Mouse (Mus musculus): ENCODE measurements around the gene Ajuba. TPM values are rescaled to one million over a fixed set of nuclear protein-coding genes. Genes with fewer than 3 reads are reported as not detected.

The Ajuba gene
- polyA plus RNA-seq, 1 experiment from 2014 or later = 40.0 TPM

DNA sequence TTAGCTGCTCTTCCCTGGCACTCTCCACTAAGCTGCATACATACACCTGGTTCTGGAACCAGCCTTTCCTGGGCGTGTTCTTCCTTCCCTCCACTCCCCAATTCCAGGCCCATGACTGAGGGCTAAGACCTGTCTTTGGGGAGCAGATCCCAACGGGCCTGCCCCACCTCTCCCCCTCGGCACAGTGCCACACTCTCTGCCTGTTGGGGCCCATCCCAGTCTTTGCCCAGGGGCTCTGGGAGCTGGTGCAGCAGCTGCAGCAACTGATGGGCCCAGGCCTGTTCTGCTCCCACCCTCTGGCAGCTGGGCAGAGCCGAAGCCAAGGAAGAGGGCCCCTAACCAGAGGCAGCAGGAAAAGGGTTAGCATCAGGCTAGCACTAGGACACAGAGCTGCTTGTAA lies 3.1 kb downstream of the Ajuba start:
- H3K36me3 ChIP-seq (ENCODE audit: insufficient read depth, low read length) = no peaks in the 10 kb centered on the region
- H3K4me2 ChIP-seq (replicated peaks; ENCODE audit: low read depth, low read length) = peak overlapping the region; percentile 78
- ATAC-seq (peak; percentile 3; the same call in 1 of the 2 replicates), DNase-seq (ENCODE audit: low spot score) (peak; percentile 64)
- no peaks in the 10 kb centered on the region for H3K9me3 ChIP-seq (ENCODE audit: low read length)
- 19% methylated on average over 4 of the region's 4 CpGs for WGBS
- TF ChIP-seq EP300 (IDR thresholded peaks at IDR 0.05) = no peak
- H3K4me1 ChIP-seq (ENCODE audit: insufficient read depth, low read depth, low read length) = peaks cover 18% of the 10 kb centered on the region
- peak overlapping the region; percentile 79; the same call in 1 of the 2 replicates for H3K9ac ChIP-seq (replicated peaks; ENCODE audit: low read depth)
- H3K4me3 ChIP-seq (ENCODE audit: low read depth, low read length) = peak overlapping the region; percentile 53
- H3K27ac ChIP-seq (ENCODE audit: low read length) = peak overlapping the region; percentile 90
- H3K27me3 ChIP-seq (replicated peaks; ENCODE audit: insufficient read depth, low read length) = no peaks in the 10 kb centered on the region

DNA sequence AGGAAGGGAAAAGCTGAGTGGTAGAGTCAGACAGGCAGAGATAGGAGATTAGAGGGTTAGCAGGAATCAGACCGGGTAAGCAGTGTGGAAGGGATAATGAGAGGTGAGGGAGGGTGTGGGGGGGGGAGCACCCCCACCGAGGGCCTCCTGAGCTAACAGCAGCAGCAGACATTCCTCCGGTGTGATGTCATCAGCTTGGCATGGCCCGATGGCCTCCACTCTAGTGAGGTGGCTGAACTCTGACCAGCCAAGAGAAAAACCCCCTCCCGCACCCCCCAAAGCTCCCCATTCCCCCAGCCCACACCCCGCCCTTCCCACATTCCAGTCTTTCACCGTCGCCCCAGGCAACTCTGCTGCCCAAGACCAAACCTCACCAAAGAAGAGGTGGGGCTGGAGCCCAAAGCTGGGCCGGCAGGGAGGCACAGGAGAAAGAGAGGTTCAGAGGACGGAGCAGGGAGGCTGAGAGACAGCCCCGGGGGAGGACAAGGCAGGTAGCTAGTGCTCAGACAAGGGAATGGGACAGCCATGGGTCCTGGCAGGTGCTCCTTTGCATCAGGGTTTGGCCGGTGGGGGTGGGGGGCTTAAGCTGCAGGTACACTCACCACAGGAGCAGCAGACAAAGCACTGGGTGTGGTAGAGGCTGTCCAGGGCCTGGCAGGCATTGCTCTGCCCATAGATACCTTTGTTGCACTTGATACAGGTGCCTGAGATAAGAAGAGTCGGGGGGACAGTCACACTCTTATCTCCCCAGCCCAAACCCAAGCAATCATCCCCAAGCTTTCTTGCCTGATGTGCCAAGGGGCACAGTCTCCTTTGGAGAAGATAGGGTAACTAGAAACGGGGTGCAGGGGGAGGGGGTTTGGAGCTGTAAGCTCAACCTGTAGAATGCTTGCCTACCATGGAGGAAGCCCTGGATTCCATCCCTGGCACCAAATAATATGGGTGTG lies 4.3 kb downstream of the Ajuba start:
- 0 out of 2 replicates have a peak, but pooled peaks cover 6% of the 10 kb centered on the region for H3K36me3 ChIP-seq (ENCODE audit: insufficient read depth, low read length)
- ATAC-seq = peak; percentile 69
- H3K27me3 ChIP-seq (replicated peaks; ENCODE audit: insufficient read depth, low read length) = no peaks in the 10 kb centered on the region
- H3K4me2 ChIP-seq (replicated peaks; ENCODE audit: low read depth, low read length) = peak overlapping the region; percentile 78
- no peak overlapping the region for H3K9ac ChIP-seq (replicated peaks; ENCODE audit: low read depth)
- peak; percentile 90 for DNase-seq (ENCODE audit: low spot score)
- H3K4me3 ChIP-seq (ENCODE audit: low read depth, low read length) = no peak overlapping the region
- H3K4me1 ChIP-seq (ENCODE audit: insufficient read depth, low read depth, low read length) = peaks cover 18% of the 10 kb centered on the region
- no peaks in the 10 kb centered on the region for H3K9me3 ChIP-seq (ENCODE audit: low read length)
- peak overlapping the region; percentile 90 for H3K27ac ChIP-seq (ENCODE audit: low read length)
- TF ChIP-seq EP300 (IDR thresholded peaks at IDR 0.05) (peak; percentile 27; the same call in 1 of the 2 replicates), CTCF (IDR thresholded peaks at IDR 0.05) (no peak)
- 18% methylated on average over 14 of the region's 14 CpGs for WGBS

DNA sequence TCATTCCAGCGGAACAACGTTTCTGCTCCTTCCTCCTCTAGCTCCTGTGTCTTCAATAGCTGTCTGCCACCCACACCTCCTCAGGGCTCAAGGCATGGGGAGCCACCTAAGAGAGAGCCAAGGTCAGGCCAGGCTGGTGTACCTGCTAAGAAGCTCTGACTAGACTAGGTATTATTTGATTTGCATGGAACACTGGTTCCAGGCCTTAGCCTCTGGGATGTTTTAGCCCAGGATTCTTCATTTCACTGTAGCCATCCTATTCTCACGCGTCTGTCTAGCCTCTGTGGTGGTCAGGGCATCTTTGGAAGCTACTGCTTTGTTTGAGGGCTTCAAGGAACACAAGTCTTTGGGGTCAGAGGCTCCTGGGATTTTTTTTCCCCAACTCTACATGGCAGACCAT lies 5.2 kb downstream of the Ajuba start:
- Histone ChIP-seq H3K27me3 (replicated peaks; ENCODE audit: insufficient read depth, low read length) (no peaks in the 10 kb centered on the region), H3K4me1 (ENCODE audit: insufficient read depth, low read depth, low read length) (peaks cover 18% of the 10 kb centered on the region), H3K27ac (ENCODE audit: low read length) (peak overlapping the region; percentile 90; the same call in 1 of the 2 replicates), H3K9ac (replicated peaks; ENCODE audit: low read depth) (no peak overlapping the region), H3K36me3 (ENCODE audit: insufficient read depth, low read length) (0 out of 2 replicates have a peak, but pooled peaks cover 10% of the 10 kb centered on the region), H3K4me3 (ENCODE audit: low read depth, low read length) (no peak overlapping the region), H3K9me3 (ENCODE audit: low read length) (no peaks in the 10 kb centered on the region), H3K4me2 (replicated peaks; ENCODE audit: low read depth, low read length) (no peak overlapping the region)
- 47% methylated on average over 4 of the region's 4 CpGs for WGBS
- TF ChIP-seq CTCF (IDR thresholded peaks at IDR 0.05) (no peak), EP300 (IDR thresholded peaks at IDR 0.05) (no peak)
- no peak for DNase-seq (ENCODE audit: low spot score)
- no peak for ATAC-seq

- Histone ChIP-seq H3K9ac (replicated peaks; ENCODE audit: low read depth) (no peak overlapping the region), H3K4me2 (replicated peaks; ENCODE audit: low read depth, low read length) (no peak overlapping the region), H3K36me3 (ENCODE audit: insufficient read depth, low read length) (0 out of 2 replicates have a peak, but pooled peaks cover 12% of the 10 kb centered on the region), H3K27ac (ENCODE audit: low read length) (peak overlapping the region; percentile 68), H3K27me3 (replicated peaks; ENCODE audit: insufficient read depth, low read length) (no peaks in the 10 kb centered on the region), H3K4me3 (ENCODE audit: low read depth, low read length) (no peak overlapping the region), H3K4me1 (ENCODE audit: insufficient read depth, low read depth, low read length) (peaks cover 15% of the 10 kb centered on the region), H3K9me3 (ENCODE audit: low read length) (no peaks in the 10 kb centered on the region)
- peak; percentile 14; the same call in 1 of the 2 replicates for ATAC-seq
- WGBS = 60% methylated on average over 17 of the region's 17 CpGs
- peak; percentile 25 for DNase-seq (ENCODE audit: low spot score)
- TF ChIP-seq EP300 (IDR thresholded peaks at IDR 0.05) (no peak), CTCF (IDR thresholded peaks at IDR 0.05) (no peak)
Observed at GRCm38 (mm10) chr14:54569451-54570392, 7.6 kb downstream of the Ajuba start.

DNA sequence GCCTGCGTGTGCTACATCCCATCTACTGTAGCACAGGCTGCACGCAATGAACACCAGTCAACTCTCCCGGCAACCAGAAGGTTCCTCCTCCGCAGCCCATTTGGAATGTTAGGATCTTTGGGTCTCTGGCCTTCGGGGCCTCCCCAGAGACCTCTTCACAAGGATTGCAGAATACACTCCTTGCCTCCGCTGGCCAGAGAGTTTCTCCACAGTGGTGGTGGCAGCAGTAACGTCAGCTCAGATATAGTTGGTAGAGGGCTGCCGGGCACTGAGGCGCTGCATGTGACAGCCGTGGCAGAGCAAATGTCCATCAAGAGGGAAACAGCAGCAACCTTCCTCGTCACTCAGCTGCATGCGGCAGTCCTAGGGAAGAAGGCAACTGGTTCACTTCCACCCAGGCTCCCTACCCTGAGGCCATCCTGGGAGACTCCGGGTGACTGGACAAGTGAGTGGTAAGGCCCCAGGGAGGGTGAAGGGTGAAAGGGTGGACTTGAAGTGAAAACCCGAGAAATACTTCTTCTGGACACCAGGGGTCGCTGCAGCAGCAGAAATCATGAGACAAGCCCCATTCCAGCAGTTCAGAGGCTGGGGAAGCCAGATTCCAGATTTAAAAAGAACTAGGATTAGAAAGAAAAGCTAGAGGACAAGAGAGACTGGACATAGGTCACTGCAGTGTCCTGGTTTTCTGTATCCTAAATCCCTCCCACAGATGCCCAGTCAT lies 8.5 kb downstream of the Ajuba start:
- H3K4me2 ChIP-seq (replicated peaks; ENCODE audit: low read depth, low read length) = no peak overlapping the region
- H3K9me3 ChIP-seq (ENCODE audit: low read length) = no peaks in the 10 kb centered on the region
- 71% methylated on average over 15 of the region's 15 CpGs for WGBS
- H3K4me1 ChIP-seq (ENCODE audit: insufficient read depth, low read depth, low read length) = peaks cover 7% of the 10 kb centered on the region; the same call in 1 of the 2 replicates
- DNase-seq (ENCODE audit: low spot score) (peak; percentile 89), ATAC-seq (peak; percentile 16)
- no peaks in the 10 kb centered on the region for H3K27me3 ChIP-seq (replicated peaks; ENCODE audit: insufficient read depth, low read length)
- no peak overlapping the region for H3K9ac ChIP-seq (replicated peaks; ENCODE audit: low read depth)
- H3K27ac ChIP-seq (ENCODE audit: low read length) = peak overlapping the region; percentile 68
- 0 out of 2 replicates have a peak, but pooled peaks cover 12% of the 10 kb centered on the region for H3K36me3 ChIP-seq (ENCODE audit: insufficient read depth, low read length)
- no peak overlapping the region for H3K4me3 ChIP-seq (ENCODE audit: low read depth, low read length)
- TF ChIP-seq EP300 (IDR thresholded peaks at IDR 0.05) = no peak
- TF ChIP-seq CTCF (IDR thresholded peaks at IDR 0.05) = peak; percentile 88
